Mouse (Mus musculus): ENCODE measurements around the gene Arl6ip4.

Gene Arl6ip4

DNA sequence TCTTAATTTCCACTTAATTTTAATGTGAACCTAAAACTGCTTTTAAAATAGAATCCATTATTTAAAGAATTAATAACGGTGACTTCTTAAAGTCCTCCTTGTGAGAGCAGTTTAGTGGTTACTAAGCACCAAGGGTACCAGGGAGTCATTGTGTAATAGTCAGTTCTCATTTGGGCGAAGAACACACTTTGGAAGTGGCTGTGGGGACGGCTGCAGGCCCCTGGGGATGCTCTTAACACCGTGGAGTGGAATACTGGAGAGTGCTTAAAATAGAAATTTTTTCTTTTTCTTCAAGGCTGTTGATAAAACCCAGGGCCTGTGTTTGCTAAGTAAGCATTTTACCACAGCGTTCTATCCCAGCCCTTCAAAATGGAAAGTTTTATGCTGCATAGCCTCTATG lies 40.1 kb downstream of the Arl6ip4 start:
- DNase-seq (ENCODE audit: low spot score) = no peak

DNA sequence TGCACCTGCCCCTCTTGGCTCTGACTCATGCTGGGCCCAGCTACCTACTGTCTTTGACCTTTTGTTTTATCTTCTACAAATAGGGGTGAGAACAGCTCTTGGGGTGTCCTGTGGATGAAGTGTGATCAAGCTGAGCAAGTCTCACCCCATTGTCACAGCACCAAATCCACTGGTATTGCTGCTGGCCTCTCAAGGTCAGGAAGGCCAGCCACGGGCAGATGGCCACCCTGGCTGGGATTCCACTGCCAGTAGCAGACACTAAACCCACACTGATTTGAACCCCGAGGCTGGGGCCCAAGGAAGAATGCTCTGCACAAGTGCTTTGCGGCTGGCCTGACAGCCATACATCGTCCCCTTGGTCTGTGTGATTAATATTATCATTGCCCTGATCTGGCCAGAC lies 42.4 kb downstream of the Arl6ip4 start:
- no peak for DNase-seq (ENCODE audit: low spot score)

DNA sequence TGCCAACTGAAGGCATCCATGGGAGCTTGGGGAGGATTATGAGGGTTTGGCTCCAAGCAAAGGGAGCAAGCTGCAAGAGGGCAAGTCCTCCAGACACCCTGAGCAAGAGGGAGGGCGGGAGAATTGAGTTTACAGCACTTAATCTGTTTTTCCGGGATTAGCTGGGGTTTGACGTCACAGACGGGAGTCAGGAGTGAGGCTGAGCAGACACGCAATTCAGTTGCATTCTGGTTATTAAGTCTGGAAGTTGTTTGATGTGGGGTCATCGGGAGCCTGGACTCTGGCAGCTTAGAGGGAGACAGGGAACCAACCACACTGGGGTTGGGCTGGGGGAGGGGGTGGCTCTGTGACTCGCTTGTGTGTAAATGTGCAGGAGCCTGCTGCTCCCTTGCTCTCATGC lies 43.6 kb downstream of the Arl6ip4 start:
- DNase-seq (ENCODE audit: low spot score) = peak; percentile 57

DNA sequence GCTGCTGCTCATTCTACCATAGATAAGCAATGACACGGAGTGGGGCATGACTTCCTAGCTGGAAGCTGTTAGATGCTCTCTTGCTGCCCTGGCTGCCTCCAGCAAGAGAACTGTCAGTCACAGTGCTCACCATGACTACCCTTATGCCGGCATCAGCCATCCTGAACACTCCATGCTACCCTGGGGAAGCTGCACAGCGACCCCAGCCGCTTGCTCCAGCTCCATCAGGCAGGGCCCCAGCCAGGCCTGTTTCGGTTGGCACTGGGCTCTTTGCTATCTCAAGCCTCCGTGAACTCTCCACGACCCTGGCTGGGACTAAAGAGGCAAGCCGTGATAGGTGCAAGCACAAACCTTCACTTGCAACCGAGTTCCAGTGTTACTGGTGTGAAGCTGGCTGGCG lies 45.9 kb downstream of the Arl6ip4 start:
- DNase-seq (ENCODE audit: low spot score) = peak; percentile 53

DNA sequence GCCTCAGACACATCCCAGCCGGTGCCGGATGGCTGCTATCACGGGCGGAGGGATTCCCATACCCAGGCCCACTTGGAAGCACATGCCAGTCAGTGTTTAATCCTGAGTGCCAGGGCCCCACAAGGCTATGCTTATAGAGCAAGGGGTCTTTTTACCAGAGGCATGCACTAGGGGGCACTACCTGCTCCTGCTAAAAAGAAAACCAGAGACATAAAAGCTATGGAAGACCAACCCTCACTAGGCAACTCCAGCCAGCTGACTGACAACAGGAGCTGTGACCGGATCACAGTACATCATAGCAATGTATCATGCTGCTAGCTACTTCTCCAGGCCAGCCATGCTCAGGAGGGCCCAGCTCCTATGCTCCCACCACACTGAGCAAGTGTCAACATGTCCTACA lies 46.7 kb downstream of the Arl6ip4 start:
- DNase-seq (ENCODE audit: low spot score) = peak; percentile 78

DNA sequence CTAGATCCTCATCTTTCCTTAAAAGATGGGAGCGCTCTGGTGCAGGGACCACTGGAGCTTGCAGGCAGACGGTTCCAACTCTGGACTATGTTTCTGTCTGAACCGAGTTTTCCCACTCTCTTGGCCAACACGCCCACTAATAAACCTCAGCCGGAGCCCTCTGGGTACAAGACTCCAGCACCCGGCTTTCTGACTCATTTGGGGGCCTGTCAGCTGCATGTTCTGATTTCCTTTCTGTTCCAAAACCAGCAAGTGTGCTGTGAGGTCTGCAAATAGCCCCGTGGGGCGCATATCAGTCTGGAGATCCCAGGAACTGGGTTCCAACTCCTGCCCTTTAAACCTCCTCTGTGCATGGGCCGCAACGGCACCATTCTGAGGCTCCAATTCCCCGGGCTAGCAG lies 47.6 kb downstream of the Arl6ip4 start:
- no peak for DNase-seq (ENCODE audit: low spot score)

DNA sequence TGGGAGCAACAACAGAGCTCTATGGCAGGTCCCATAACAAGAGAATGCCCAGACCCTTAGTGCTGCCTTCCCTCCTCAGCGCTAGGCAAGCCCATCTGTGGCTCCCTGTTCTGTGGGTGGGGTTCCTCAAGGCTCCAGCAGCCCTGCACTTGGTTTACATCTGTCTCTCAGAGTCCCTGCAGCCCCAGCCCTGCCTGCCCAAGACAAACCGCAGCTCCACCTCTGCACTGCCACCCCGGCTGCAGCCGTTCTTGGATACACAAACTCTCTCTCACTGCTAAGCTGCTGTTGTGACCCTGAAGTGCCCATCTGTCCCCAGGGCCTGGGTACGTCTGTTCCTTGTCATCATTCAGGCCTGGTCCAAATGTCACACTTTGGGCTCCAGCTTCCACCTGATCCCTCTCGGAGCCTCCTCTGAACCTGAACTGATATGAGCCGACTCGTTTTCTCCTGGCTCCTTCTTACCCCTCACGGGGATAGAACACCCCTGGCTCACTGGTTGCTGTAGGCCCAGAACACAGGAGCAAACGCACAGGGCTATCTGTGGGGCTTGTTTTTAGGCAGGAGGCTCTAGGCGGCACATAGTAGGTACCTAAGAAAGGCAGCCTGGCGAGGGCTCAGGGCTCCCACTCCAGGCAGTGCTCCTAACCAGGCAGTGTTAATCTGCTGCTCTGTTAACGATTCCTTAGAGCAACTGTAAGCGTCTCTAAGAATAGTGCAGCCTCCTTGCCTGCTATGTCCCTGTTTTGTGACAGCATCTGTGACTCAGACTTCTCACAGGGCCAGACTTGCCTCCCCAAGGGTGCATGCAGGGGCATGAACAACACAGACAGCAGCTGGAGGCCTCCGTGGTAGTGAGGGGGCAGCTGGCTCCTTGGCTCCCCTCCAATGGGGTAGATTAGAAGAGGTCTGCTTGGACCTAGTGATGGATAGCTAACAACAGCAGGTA lies 50.0 kb downstream of the Arl6ip4 start:
- DNase-seq (ENCODE audit: low spot score) = peak; percentile 41

DNA sequence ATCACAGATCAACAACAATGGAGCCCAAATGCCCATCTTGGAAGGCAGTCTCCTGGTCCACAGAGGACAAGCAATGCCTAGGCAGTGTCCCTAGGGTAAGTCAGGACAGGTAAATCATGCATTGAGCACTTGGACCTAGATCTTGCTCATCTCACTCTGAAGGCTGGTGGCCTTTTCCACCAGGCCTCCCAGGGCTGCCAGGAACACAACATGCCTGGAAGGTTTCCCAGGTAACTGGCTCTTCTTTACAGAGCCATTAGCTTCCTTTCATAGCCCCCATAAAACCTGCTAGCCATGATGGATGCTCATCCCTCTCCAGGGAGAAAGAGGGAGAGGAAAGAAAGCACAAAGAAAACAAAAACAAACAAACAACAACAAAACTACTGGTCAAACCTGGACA lies 50.9 kb downstream of the Arl6ip4 start:
- DNase-seq (ENCODE audit: low spot score) = no peak

DNA sequence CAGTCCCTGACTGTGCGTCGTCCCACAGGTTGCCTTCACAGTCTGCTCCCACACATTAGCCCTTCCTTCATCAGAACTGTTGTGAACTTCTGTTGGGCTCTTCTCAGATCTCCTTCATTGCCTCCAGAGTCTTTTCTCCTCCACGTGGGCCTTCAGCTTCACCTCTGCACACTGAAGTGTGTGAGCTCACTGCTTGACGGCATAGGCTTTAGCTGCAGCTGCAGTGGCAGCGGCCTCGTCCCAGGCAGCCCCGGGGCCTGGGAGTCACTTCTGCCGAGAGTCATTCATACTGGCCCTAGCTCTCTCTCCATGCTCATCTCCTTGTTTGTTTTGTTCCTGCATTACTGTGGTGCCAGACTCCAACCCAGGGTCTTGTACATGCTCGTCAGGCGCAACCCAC lies 51.7 kb downstream of the Arl6ip4 start:
- no peak for DNase-seq (ENCODE audit: low spot score)
